Mouse (Mus musculus) neural tube, embryonic 12.5 days (tissue): ENCODE data around the gene Obsl1. TPM values are rescaled to one million over a fixed set of nuclear protein-coding genes. Genes with fewer than 3 reads are reported as not detected.

ENCODE experiments used
- ATAC-seq: fragments of 200-750 bp; cut with Nextera tagmentation; 2 replicates; pipeline ENCODE4 v1.8.0; 2017; ENCODE audit warnings: low read depth, mild to moderate bottlenecking, moderate TSS enrichment, moderate library complexity; ENCODE audit not compliant: low FRiP score
- H3K27ac ChIP-seq: fragments of 300-500 bp; sonication (generic); 2 replicates; pipeline ENCODE4 v1.5.1; 2016
- H3K27me3 ChIP-seq: fragments of 300-500 bp; sonication (generic); replicated peaks from 2 replicates; pipeline ENCODE4 v1.6.1; 2016; ENCODE audit warnings: mild to moderate bottlenecking
- H3K36me3 ChIP-seq: fragments of 300-500 bp; sonication (generic); 2 replicates; pipeline ENCODE4 v1.6.1; 2016; ENCODE audit warnings: mild to moderate bottlenecking
- H3K4me1 ChIP-seq: fragments of 300-500 bp; sonication (generic); 2 replicates; pipeline ENCODE4 v1.6.1; 2016
- H3K4me2 ChIP-seq: fragments of 300-500 bp; sonication (generic); replicated peaks from 2 replicates; pipeline ENCODE4 v1.6.1; 2016; ENCODE audit warnings: mild to moderate bottlenecking
- H3K4me3 ChIP-seq: fragments of 300-500 bp; sonication (generic); 2 replicates; pipeline ENCODE4 v1.5.1; 2016
- H3K9ac ChIP-seq: fragments of 300-500 bp; sonication (generic); 2 replicates; pipeline ENCODE4 v1.6.1; 2016; ENCODE audit warnings: mild to moderate bottlenecking
- H3K9me3 ChIP-seq: fragments of 300-500 bp; sonication (generic); 2 replicates; pipeline ENCODE4 v1.6.1; 2016; ENCODE audit warnings: mild to moderate bottlenecking
- WGBS: fragments of 180-500 bp; shearing (Covaris S2); methylation state at CpG from one replicate; pipeline ENCODE4 v1.1.7; 2016; 5-methylcytosine and 5-hydroxymethylcytosine counted together
- polyA plus RNA-seq: library from polyadenylated mRNA; unstranded; fragments of >200 nt; fragmentation: Nextera tagmentation; extraction: Ambion mirVana; gene quantifications from 2 replicates; pipeline ENCODE4 v1.2.1, GENCODE M21; 2016

Obsl1 gene
- polyA plus RNA-seq, 1 experiment from 2014 or later: 49.0 TPM

GRCm38 (mm10) chr1:75456746-75457564 is 49.3 kb downstream of the Obsl1 start:
- Histone ChIP-seq H3K27ac (peak overlapping the region; percentile 79; the same call in 1 of the 2 replicates), H3K4me2 (peak overlapping the region; percentile 63), H3K27me3 (peaks cover 15% of the 10 kb centered on the region), H3K9ac (peak overlapping the region; percentile 29; the same call in 1 of the 2 replicates), H3K36me3 (no peaks in the 10 kb centered on the region), H3K4me3 (no peak overlapping the region), H3K4me1 (peaks cover 69% of the 10 kb centered on the region), H3K9me3 (no peaks in the 10 kb centered on the region)
- ATAC-seq: no peak
- 7% methylated on average over 14 of the region's 14 CpGs for WGBS

- peaks cover 79% of the 10 kb centered on the region for H3K4me1 ChIP-seq
- 14% methylated on average over 5 of the region's 5 CpGs for WGBS
- no peaks in the 10 kb centered on the region for H3K9me3 ChIP-seq
- no peak overlapping the region for H3K4me3 ChIP-seq
- H3K36me3 ChIP-seq: no peaks in the 10 kb centered on the region
- 0 out of 2 replicates have a peak overlapping the region, but pooled peaks have one; percentile 7 for H3K27ac ChIP-seq
- H3K27me3 ChIP-seq: peaks cover 25% of the 10 kb centered on the region
- H3K4me2 ChIP-seq: peak overlapping the region; percentile 41
- peak; percentile 76 for ATAC-seq
- H3K9ac ChIP-seq: no peak overlapping the region
Observed at GRCm38 (mm10) chr1:75455948-75456347, 50.3 kb downstream of the Obsl1 start.

- Histone ChIP-seq H3K4me1 (peaks cover 84% of the 10 kb centered on the region), H3K36me3 (no peaks in the 10 kb centered on the region), H3K27me3 (peaks cover 28% of the 10 kb centered on the region), H3K9me3 (no peaks in the 10 kb centered on the region), H3K27ac (no peak overlapping the region), H3K9ac (no peak overlapping the region), H3K4me2 (peak overlapping the region; percentile 41), H3K4me3 (no peak overlapping the region)
- no peak for ATAC-seq
- 76% methylated on average over 3 of the region's 3 CpGs for WGBS
Observed at GRCm38 (mm10) chr1:75455433-75455832, 50.8 kb downstream of the Obsl1 start.

- peak overlapping the region; percentile 63; the same call in 1 of the 2 replicates for H3K9ac ChIP-seq
- H3K27ac ChIP-seq: no peak overlapping the region; the same call in 1 of the 2 replicates
- no peaks in the 10 kb centered on the region for H3K36me3 ChIP-seq
- no peak for ATAC-seq
- H3K4me1 ChIP-seq: peaks cover 94% of the 10 kb centered on the region
- H3K4me3 ChIP-seq: peak overlapping the region; percentile 37
- no peaks in the 10 kb centered on the region for H3K9me3 ChIP-seq
- peak overlapping the region; percentile 74 for H3K4me2 ChIP-seq
- WGBS: 62% methylated on average over 5 of the region's 5 CpGs
- peaks cover 49% of the 10 kb centered on the region for H3K27me3 ChIP-seq
Observed at GRCm38 (mm10) chr1:75451900-75452299, 54.4 kb downstream of the Obsl1 start.

GRCm38 (mm10) chr1:75450314-75451005 is 55.8 kb downstream of the Obsl1 start, which contains the start of gene Asic4:
Gene Asic4, plus strand, starts transcription at chr1:75450436.
- H3K36me3 ChIP-seq: no peaks in the 10 kb centered on the region
- 1% methylated on average over 35 of the region's 35 CpGs for WGBS
- no peak for ATAC-seq

GRCm38 (mm10) chr1:75449377-75450135 is 56.7 kb downstream of the Obsl1 start:
- no peak for ATAC-seq
- Histone ChIP-seq H3K27ac (peak overlapping the region; percentile 26; the same call in 1 of the 2 replicates), H3K4me2 (peak overlapping the region; percentile 74), H3K9ac (no peak overlapping the region), H3K36me3 (no peaks in the 10 kb centered on the region), H3K4me3 (peak overlapping the region; percentile 37; the same call in 1 of the 2 replicates), H3K27me3 (peaks cover 47% of the 10 kb centered on the region), H3K9me3 (no peaks in the 10 kb centered on the region), H3K4me1 (peaks cover 98% of the 10 kb centered on the region)
- 4% methylated on average over 8 of the region's 8 CpGs for WGBS

More at GRCm38 (mm10) chr1:75450314-75451005, 55.8 kb downstream of the Obsl1 start, which contains the start of gene Asic4:
- Histone ChIP-seq H3K27ac (peak within 1 kb of the TSS; percentile 26; the same call in 1 of the 2 replicates), H3K9me3 (no peaks in the 10 kb centered on the region), H3K4me2 (peak within 1 kb of the TSS; percentile 74), H3K4me3 (peak within 1 kb of the TSS; percentile 37), H3K9ac (peak within 1 kb of the TSS; percentile 63), H3K4me1 (peaks cover 94% of the 10 kb centered on the region), H3K27me3 (peaks cover 49% of the 10 kb centered on the region)

GRCm38 (mm10) chr1:75448937-75449336 is 57.3 kb downstream of the Obsl1 start:
- Histone ChIP-seq H3K9ac (0 out of 2 replicates have a peak overlapping the region, but pooled peaks have one; percentile 40), H3K36me3 (no peaks in the 10 kb centered on the region), H3K4me2 (peak overlapping the region; percentile 74), H3K9me3 (no peaks in the 10 kb centered on the region), H3K4me1 (peaks cover 99% of the 10 kb centered on the region), H3K4me3 (0 out of 2 replicates have a peak overlapping the region, but pooled peaks have one; percentile 5), H3K27ac (peak overlapping the region; percentile 20; the same call in 1 of the 2 replicates), H3K27me3 (peaks cover 43% of the 10 kb centered on the region)
- under 1% methylated on average over 14 of the region's 14 CpGs for WGBS
- no peak for ATAC-seq

GRCm38 (mm10) chr1:75448052-75448431 is 58.2 kb downstream of the Obsl1 start:
- no peak for ATAC-seq
- peak overlapping the region; percentile 77; the same call in 1 of the 2 replicates for H3K27ac ChIP-seq
- 4% methylated on average over 7 of the region's 7 CpGs for WGBS
- peaks cover 100% of the 10 kb centered on the region for H3K4me1 ChIP-seq
- no peaks in the 10 kb centered on the region for H3K36me3 ChIP-seq
- H3K4me3 ChIP-seq: no peak overlapping the region; the same call in 1 of the 2 replicates
- peaks cover 43% of the 10 kb centered on the region for H3K27me3 ChIP-seq
- H3K9me3 ChIP-seq: no peaks in the 10 kb centered on the region
- 0 out of 2 replicates have a peak overlapping the region, but pooled peaks have one; percentile 29 for H3K9ac ChIP-seq
- H3K4me2 ChIP-seq: peak overlapping the region; percentile 74

GRCm38 (mm10) chr1:75447265-75448051 is 58.8 kb downstream of the Obsl1 start:
- Histone ChIP-seq H3K27ac (peak overlapping the region; percentile 86), H3K27me3 (peaks cover 40% of the 10 kb centered on the region), H3K36me3 (no peaks in the 10 kb centered on the region), H3K4me1 (peaks cover 100% of the 10 kb centered on the region), H3K4me3 (no peak overlapping the region; the same call in 1 of the 2 replicates), H3K4me2 (peak overlapping the region; percentile 74), H3K9me3 (no peaks in the 10 kb centered on the region), H3K9ac (0 out of 2 replicates have a peak overlapping the region, but pooled peaks have one; percentile 29)
- ATAC-seq: peak; percentile 1; the same call in 1 of the 2 replicates
- 3% methylated on average over 10 of the region's 10 CpGs for WGBS

- Histone ChIP-seq H3K27ac (peak overlapping the region; percentile 86), H3K4me1 (peaks cover 95% of the 10 kb centered on the region), H3K36me3 (no peaks in the 10 kb centered on the region), H3K4me2 (peak overlapping the region; percentile 74), H3K9me3 (no peaks in the 10 kb centered on the region), H3K9ac (peak overlapping the region; percentile 47; the same call in 1 of the 2 replicates), H3K27me3 (peaks cover 34% of the 10 kb centered on the region), H3K4me3 (no peak overlapping the region)
- peak; percentile 38 for ATAC-seq
- 1% methylated on average over 20 of the region's 20 CpGs for WGBS
Observed at GRCm38 (mm10) chr1:75446656-75447055, 59.6 kb downstream of the Obsl1 start.
